Mouse (Mus musculus): ENCODE measurements around the gene Chd5. TPM values are rescaled to one million over a fixed set of nuclear protein-coding genes. Genes with fewer than 3 reads are reported as not detected.

The Chd5 gene
- polyA plus RNA-seq, 1 experiment from 2014 or later: 0.84 TPM

DNA sequence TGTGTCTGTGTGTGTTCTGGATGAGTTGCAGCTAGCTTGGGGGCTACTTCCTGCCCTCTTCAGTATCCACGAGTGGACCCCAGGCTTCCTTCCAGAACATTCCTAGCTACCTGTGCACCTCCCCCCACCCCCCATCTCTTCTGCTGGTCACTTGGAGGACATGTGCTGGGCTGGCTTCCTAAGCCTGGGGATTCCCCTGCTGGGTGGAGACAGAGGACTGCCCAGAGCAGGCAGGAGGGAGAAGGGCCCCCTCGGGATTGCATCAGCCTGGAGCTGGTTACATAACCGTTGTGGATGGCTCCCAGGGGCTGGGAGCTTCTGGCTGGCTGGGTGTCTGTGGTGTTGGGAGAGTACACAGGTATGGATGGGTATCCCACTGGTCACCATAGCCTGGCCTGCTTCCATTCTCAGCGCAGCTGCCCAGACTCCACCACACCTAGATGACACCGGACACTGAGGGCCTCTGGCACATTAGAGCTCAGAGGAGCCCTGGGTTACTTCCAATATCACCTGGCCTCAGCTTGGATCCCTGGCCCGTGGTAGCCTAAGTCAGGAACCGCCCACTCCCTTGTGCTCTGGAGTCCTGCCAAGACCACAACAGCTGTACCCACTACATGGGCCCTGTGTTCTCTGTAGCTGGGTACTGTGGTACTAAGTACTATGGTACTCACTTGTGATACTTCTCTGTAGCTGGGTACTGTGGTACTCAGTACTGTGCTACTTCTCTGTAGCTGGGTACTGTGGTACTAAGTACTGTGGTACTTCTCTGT, 6.9 kb downstream of the Chd5 start:
- WGBS: 37% methylated on average over 7 of the region's 7 CpGs
- Histone ChIP-seq H3K9ac (ENCODE audit: low read length) (0 out of 2 replicates have a peak overlapping the region, but pooled peaks have one; percentile 11), H3K9me3 (replicated peaks; ENCODE audit: control insufficient read depth, low read length) (no peaks in the 10 kb centered on the region), H3K27ac (ENCODE audit: low read length) (no peak overlapping the region), H3K4me3 (replicated peaks; ENCODE audit: low read length) (no peak overlapping the region), H3K4me1 (ENCODE audit: control insufficient read depth, insufficient read depth, low read length) (peaks cover 11% of the 10 kb centered on the region; the same call in 1 of the 2 replicates), H3K4me2 (ENCODE audit: low read depth, low read length) (no peak overlapping the region), H3K36me3 (ENCODE audit: control insufficient read depth, insufficient read depth, low read length) (no peaks in the 10 kb centered on the region), H3K27me3 (ENCODE audit: control insufficient read depth, insufficient read depth, low read length) (peaks cover 10% of the 10 kb centered on the region)
- ATAC-seq (ENCODE audit: insufficient read depth, low FRiP score): peak; percentile 26; the same call in 1 of the 2 replicates

DNA sequence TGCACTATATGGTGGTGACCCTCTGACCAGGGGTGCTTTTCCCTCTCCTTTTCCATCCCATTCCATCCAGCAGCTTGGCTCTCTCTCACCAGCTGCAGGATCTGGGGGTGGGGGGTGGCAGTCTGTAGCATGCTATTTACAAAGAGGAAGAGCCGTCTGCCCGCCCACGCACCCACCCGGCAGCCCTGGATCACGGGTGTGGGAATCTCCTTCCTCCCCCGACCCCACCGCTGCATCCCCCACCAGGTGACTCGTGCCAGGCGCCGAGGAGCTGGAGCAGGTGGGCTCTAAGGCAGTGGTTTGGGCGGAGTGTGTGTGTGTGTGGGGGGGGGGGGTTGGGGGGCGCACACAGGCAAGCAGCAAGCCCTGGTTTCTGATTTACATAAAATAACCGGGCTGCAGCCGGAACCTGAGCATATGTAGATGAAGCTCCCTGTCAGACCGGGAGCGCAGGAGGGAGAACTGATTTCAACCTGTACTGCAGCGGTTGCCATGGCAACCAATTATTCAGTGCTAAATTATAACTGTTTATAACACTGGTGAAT, 11.5 kb downstream of the Chd5 start:
- 6% methylated on average over 17 of the region's 17 CpGs for WGBS
- Histone ChIP-seq H3K4me1 (ENCODE audit: control insufficient read depth, insufficient read depth, low read length) (peaks cover 6% of the 10 kb centered on the region; the same call in 1 of the 2 replicates), H3K9me3 (replicated peaks; ENCODE audit: control insufficient read depth, low read length) (no peaks in the 10 kb centered on the region), H3K4me2 (ENCODE audit: low read depth, low read length) (no peak overlapping the region), H3K27me3 (ENCODE audit: control insufficient read depth, insufficient read depth, low read length) (peaks cover 14% of the 10 kb centered on the region; the same call in 1 of the 2 replicates), H3K36me3 (ENCODE audit: control insufficient read depth, insufficient read depth, low read length) (no peaks in the 10 kb centered on the region), H3K9ac (ENCODE audit: low read length) (no peak overlapping the region), H3K4me3 (replicated peaks; ENCODE audit: low read length) (no peak overlapping the region), H3K27ac (ENCODE audit: low read length) (no peak overlapping the region)
- no peak for ATAC-seq (ENCODE audit: insufficient read depth, low FRiP score)

DNA sequence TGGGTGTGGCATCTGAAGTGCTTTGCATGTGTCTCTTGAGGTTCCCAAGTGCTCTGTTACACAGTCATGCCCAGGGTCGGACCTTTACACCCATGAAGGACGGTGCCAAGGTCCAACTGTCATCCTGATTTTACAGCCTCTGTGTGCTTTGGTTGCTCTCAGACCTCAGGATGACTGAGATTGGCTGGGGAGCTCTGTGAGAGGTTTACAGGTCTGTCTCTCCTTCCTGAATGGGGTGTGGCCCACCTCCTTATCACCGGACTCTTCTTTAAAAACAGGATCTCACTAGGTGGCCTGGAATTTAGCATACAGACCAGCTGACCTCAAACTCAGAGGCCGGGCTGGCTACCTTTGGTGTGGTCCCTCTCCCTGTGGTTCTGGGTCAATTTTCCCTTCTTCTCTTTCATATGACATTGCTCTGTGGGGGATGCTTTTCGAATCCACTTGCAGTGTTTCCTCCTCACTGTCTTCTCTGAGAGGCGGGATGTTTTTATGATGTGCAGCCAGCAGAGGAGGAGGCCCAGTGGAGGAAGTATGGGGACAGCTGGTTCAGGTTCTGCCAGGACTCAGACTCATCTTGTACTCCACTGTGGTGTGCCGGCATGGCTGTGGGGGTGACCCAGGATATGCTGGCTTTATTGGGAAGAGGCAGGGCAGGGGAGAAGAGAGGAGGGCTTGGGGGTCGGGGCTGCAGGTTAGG, 12.4 kb downstream of the Chd5 start:
- no peak for ATAC-seq (ENCODE audit: insufficient read depth, low FRiP score)
- H3K27me3 ChIP-seq (ENCODE audit: control insufficient read depth, insufficient read depth, low read length): peaks cover 14% of the 10 kb centered on the region; the same call in 1 of the 2 replicates

DNA sequence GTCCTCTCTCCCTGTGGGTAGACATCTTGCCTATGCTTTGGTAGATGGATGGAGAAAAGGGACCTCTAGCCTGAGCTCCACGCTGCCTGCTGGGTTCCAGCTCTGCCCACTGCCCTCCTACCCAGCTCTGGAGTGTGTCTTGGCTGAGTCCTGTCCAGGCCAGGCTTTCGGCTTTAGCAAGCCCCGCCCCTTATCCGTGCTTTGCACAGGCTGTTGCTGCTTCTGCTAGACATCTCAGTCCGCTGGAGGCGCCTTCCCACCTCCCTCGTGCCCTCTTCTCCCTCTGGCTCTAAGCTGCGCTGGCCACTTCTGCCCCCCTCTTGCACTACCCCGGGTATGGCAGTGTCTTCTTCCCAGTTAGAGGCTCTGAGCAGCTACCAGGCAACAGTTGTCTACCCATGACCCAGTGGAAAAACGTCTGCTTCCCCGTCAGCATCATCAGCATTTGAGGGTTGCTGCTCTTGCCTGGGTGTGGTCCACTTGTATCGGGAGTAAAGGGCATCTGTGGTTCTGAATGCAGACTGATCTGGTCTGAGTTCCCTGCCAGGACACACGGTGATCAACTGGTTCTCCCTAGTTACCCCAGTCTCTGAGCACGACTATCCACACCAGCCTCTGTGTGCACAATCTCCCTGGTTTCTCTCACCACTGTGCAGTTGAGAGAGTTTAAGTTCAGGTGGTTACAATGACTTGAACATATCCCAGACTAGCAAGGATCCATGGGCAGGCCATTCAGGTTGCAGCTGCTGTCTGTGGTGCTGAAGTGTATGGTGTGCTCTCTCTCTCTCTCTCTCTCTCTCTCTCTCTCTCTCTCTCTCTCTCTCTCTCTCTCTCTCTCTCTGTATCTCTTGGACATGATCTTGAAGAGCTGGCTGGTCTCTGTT, 13.2 kb downstream of the Chd5 start:
- H3K27ac ChIP-seq (ENCODE audit: low read length): no peak overlapping the region
- H3K4me3 ChIP-seq (replicated peaks; ENCODE audit: low read length): no peak overlapping the region
- ATAC-seq (ENCODE audit: insufficient read depth, low FRiP score): peak; percentile 56
- H3K27me3 ChIP-seq (ENCODE audit: control insufficient read depth, insufficient read depth, low read length): peaks cover 14% of the 10 kb centered on the region; the same call in 1 of the 2 replicates
- no peaks in the 10 kb centered on the region for H3K4me1 ChIP-seq (ENCODE audit: control insufficient read depth, insufficient read depth, low read length)
- no peaks in the 10 kb centered on the region for H3K9me3 ChIP-seq (replicated peaks; ENCODE audit: control insufficient read depth, low read length)
- H3K4me2 ChIP-seq (ENCODE audit: low read depth, low read length): no peak overlapping the region
- no peaks in the 10 kb centered on the region for H3K36me3 ChIP-seq (ENCODE audit: control insufficient read depth, insufficient read depth, low read length)
- no peak overlapping the region for H3K9ac ChIP-seq (ENCODE audit: low read length)
- WGBS: 12% methylated on average over 14 of the region's 14 CpGs

More for the DNA sequence above, 12.4 kb downstream of the Chd5 start:
- WGBS: 25% methylated on average over 8 of the region's 8 CpGs
- H3K27ac ChIP-seq (ENCODE audit: low read length): no peak overlapping the region
- no peak overlapping the region for H3K9ac ChIP-seq (ENCODE audit: low read length)
- H3K4me2 ChIP-seq (ENCODE audit: low read depth, low read length): no peak overlapping the region
- H3K4me1 ChIP-seq (ENCODE audit: control insufficient read depth, insufficient read depth, low read length): no peaks in the 10 kb centered on the region
- H3K4me3 ChIP-seq (replicated peaks; ENCODE audit: low read length): no peak overlapping the region
- no peaks in the 10 kb centered on the region for H3K36me3 ChIP-seq (ENCODE audit: control insufficient read depth, insufficient read depth, low read length)
- H3K9me3 ChIP-seq (replicated peaks; ENCODE audit: control insufficient read depth, low read length): no peaks in the 10 kb centered on the region

DNA sequence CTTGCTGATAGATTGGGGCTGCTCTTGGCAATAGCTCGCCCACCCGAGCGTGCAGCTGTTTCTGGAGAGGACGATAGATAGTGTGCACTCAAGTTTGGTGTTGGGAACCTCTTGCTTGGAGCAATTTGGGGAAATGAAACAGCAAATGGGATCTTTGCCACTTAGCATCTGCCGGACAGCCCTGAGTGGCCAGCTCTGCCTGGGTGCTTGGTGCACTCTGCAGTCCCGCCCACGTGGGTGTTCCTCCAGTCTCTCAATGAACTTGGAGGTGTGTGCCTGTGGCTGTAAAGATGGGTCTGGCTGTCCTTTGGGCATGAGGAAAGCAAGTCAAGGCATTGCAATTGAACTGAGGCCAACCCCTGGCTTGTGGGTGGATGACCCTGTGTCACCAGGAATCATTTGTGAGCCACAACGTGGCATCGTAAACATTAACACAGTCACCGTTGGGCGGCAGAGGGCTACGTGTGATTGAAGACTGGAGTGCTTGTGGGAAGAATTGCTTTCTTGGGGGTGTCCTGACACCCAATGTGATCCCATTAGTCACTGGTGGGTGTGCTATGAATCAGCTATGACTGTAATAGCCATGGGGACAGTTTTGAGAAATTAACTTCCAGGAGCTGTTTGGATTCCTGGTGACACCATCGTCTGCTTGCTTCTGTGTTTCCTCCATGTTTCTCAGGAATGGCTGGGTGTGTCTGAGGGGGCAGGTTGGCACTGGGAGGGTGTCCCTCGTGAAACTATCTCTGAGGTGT, 15.6 kb downstream of the Chd5 start:
- 71% methylated on average over 14 of the region's 14 CpGs for WGBS
- Histone ChIP-seq H3K9ac (ENCODE audit: low read length) (no peak overlapping the region), H3K27me3 (ENCODE audit: control insufficient read depth, insufficient read depth, low read length) (peaks cover 14% of the 10 kb centered on the region; the same call in 1 of the 2 replicates), H3K36me3 (ENCODE audit: control insufficient read depth, insufficient read depth, low read length) (no peaks in the 10 kb centered on the region), H3K27ac (ENCODE audit: low read length) (no peak overlapping the region), H3K9me3 (replicated peaks; ENCODE audit: control insufficient read depth, low read length) (no peaks in the 10 kb centered on the region), H3K4me3 (replicated peaks; ENCODE audit: low read length) (no peak overlapping the region), H3K4me1 (ENCODE audit: control insufficient read depth, insufficient read depth, low read length) (no peaks in the 10 kb centered on the region), H3K4me2 (ENCODE audit: low read depth, low read length) (no peak overlapping the region)
- ATAC-seq (ENCODE audit: insufficient read depth, low FRiP score): no peak

DNA sequence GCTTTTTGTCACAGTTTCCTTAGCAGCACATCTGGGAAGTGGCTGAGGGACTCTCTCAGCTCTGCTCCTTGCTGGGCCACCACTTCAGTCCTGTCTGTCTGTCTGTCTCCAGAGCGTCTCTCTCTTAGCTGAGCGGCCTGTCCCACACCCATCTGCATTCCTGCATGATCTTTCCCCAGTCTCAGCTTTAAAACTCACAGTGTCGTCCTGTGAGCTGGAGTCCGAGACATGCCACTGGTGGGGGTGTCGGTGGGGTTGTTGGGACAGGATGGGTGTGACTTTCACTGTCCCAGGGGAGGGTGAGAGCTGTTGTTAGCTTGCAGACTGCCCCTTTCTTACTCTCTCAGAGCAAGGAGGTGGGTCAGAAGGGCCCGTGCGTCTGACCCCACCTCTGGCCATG, 17.2 kb downstream of the Chd5 start:
- Histone ChIP-seq H3K36me3 (ENCODE audit: control insufficient read depth, insufficient read depth, low read length) (no peaks in the 10 kb centered on the region), H3K27ac (ENCODE audit: low read length) (no peak overlapping the region), H3K9ac (ENCODE audit: low read length) (no peak overlapping the region), H3K4me3 (replicated peaks; ENCODE audit: low read length) (no peak overlapping the region), H3K4me1 (ENCODE audit: control insufficient read depth, insufficient read depth, low read length) (no peaks in the 10 kb centered on the region), H3K27me3 (ENCODE audit: control insufficient read depth, insufficient read depth, low read length) (peaks cover 10% of the 10 kb centered on the region; the same call in 1 of the 2 replicates), H3K4me2 (ENCODE audit: low read depth, low read length) (no peak overlapping the region), H3K9me3 (replicated peaks; ENCODE audit: control insufficient read depth, low read length) (no peaks in the 10 kb centered on the region)
- ATAC-seq (ENCODE audit: insufficient read depth, low FRiP score): no peak
- WGBS: 74% methylated on average over 7 of the region's 7 CpGs

DNA sequence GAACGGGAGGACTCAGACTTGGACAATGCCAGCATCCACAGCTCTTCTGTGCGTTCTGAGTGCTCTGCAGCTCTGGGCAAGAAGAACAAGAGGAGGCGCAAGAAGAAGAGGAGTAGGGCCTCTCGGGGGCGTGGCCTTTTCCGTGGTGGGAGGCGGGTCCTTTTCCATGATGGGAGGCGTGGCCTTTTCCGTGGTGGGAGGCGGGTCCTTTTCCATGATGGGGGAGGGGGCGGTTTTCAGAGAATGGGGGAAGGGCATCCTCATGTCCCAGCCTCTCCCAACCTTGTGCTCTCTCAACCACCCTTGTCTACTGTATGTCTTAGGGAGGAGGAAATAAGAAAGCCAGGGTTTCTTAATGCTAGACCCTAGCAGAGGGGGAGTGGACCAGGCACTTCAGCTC, 21.2 kb downstream of the Chd5 start:
- no peak for ATAC-seq (ENCODE audit: insufficient read depth, low FRiP score)
- Histone ChIP-seq H3K4me2 (ENCODE audit: low read depth, low read length) (no peak overlapping the region), H3K27ac (ENCODE audit: low read length) (no peak overlapping the region), H3K4me1 (ENCODE audit: control insufficient read depth, insufficient read depth, low read length) (no peaks in the 10 kb centered on the region), H3K36me3 (ENCODE audit: control insufficient read depth, insufficient read depth, low read length) (no peaks in the 10 kb centered on the region), H3K9me3 (replicated peaks; ENCODE audit: control insufficient read depth, low read length) (no peaks in the 10 kb centered on the region), H3K9ac (ENCODE audit: low read length) (no peak overlapping the region), H3K4me3 (replicated peaks; ENCODE audit: low read length) (no peak overlapping the region), H3K27me3 (ENCODE audit: control insufficient read depth, insufficient read depth, low read length) (no peaks in the 10 kb centered on the region)
- 7% methylated on average over 11 of the region's 11 CpGs for WGBS

DNA sequence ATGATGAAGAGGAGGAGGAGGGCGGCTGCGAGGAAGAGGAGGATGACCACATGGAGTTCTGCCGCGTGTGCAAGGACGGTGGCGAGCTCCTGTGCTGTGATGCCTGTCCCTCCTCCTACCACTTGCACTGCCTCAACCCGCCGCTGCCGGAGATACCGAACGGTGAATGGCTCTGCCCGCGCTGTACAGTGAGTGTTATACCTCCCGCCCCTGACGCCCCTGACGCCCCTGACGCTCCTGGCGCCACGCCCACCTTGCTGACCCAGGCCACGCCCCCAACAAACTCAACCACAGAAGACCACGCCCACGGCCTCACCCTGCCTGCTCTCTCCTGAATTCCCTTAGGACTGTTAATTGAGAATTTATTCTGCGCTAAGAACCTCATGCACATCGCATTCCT, 22.4 kb downstream of the Chd5 start:
- Histone ChIP-seq H3K27me3 (ENCODE audit: control insufficient read depth, insufficient read depth, low read length) (no peaks in the 10 kb centered on the region), H3K27ac (ENCODE audit: low read length) (no peak overlapping the region), H3K9me3 (replicated peaks; ENCODE audit: control insufficient read depth, low read length) (no peaks in the 10 kb centered on the region), H3K9ac (ENCODE audit: low read length) (no peak overlapping the region), H3K36me3 (ENCODE audit: control insufficient read depth, insufficient read depth, low read length) (no peaks in the 10 kb centered on the region), H3K4me3 (replicated peaks; ENCODE audit: low read length) (peak overlapping the region; percentile 6; the same call in 1 of the 2 replicates), H3K4me1 (ENCODE audit: control insufficient read depth, insufficient read depth, low read length) (no peaks in the 10 kb centered on the region), H3K4me2 (ENCODE audit: low read depth, low read length) (peak overlapping the region; percentile 38)
- ATAC-seq (ENCODE audit: insufficient read depth, low FRiP score): peak; percentile 67; the same call in 1 of the 2 replicates
- WGBS: 4% methylated on average over 24 of the region's 24 CpGs
